Mouse (Mus musculus) heart, postnatal 14 days (tissue): ENCODE results near the gene Nr3c2. TPM values are rescaled to one million over a fixed set of nuclear protein-coding genes. Genes with fewer than 3 reads are reported as not detected.

Source experiments
- DNase-seq, 2 experiments: peaks; one replicate each; pipeline ENCODE4 v3.0.0; 2021 to 2022
- intact Hi-C: fragments of 180-260 bp; cut with DNase I; formaldehyde crosslinking; loops from one replicate; pipeline ENCODE4 v1.15.1; 2025
- total RNA-seq, 2 experiments: library from RNA; stranded (reverse); gene quantifications; 2 replicates each; pipeline ENCODE4 v1.2.3; 2021

Gene Nr3c2
- total RNA-seq, 2 experiments from 2014 or later = 12.5 to 15.3 TPM

GRCm38 (mm10) chr8:76965046-76965445 is 65.8 kb downstream of the Nr3c2 start:
- DNase-seq = no peak
- intact Hi-C loops = loop anchor here (5.0 kb wide), 1 partner anchor 42 kb away; no protein-coding TSS in a partner anchor

GRCm38 (mm10) chr8:76971187-76971586 is 71.9 kb downstream of the Nr3c2 start:
- intact Hi-C loops = no loop called here

GRCm38 (mm10) chr8:76971761-76972404 is 72.6 kb downstream of the Nr3c2 start:
- DNase-seq = peak; percentile 19 to 57
- intact Hi-C loops = no loop called here

More at GRCm38 (mm10) chr8:76971187-76971586, 71.9 kb downstream of the Nr3c2 start:
- no peak for DNase-seq

GRCm38 (mm10) chr8:76972947-76973552 is 73.8 kb downstream of the Nr3c2 start:
- intact Hi-C loops = no loop called here
- peak; percentile 28 to 47 for DNase-seq

GRCm38 (mm10) chr8:76977907-76978306 is 78.7 kb downstream of the Nr3c2 start:
- intact Hi-C loops = no loop called here
- no peak for DNase-seq

DNA sequence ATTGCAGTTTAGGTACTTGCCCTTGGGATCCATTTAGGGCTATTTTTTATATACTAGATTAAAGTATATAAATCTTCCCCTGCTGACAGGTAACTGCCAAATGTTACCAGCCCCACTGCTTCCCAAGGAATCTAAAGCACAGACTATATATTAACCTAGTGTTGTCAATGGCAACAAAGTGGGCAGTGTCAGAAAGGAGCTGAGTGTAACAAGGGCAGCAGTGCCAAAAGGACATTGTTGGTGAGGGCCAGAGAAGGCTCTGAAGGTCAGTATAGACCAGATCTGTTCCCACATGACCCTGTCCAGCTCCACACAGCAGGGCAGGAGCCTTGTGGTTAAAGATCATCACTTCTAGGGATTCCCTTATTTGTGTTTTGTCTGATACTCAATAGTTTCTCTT is 84.8 kb downstream of the Nr3c2 start:
- no peak for DNase-seq
- intact Hi-C loops = no loop called here

- no peak for DNase-seq
These were observed 85.6 kb downstream of the Nr3c2 start for GRCm38 (mm10) chr8:76984851-76985250.

DNA sequence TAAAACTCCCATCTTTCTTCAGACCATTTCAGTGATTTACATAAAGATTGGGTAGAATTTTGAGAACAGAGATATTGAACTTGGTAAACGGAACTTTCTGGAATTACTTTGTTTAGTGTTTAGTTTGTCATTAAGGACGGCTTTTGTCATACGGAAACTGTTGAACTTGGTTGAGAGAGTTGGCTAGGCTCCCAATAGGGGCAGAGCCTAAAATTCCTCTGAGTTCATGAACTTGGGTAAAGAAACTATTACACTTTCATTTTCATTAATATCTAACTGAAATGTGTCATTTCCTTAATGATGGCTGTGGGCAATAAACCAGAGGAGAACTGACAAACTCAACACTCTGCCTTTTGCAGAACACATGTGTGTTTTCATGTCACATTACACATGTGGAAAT is 88.6 kb downstream of the Nr3c2 start:
- DNase-seq = no peak
- intact Hi-C loops = no loop called here

More at GRCm38 (mm10) chr8:76984851-76985250, 85.6 kb downstream of the Nr3c2 start:
- intact Hi-C loops = no loop called here

DNA sequence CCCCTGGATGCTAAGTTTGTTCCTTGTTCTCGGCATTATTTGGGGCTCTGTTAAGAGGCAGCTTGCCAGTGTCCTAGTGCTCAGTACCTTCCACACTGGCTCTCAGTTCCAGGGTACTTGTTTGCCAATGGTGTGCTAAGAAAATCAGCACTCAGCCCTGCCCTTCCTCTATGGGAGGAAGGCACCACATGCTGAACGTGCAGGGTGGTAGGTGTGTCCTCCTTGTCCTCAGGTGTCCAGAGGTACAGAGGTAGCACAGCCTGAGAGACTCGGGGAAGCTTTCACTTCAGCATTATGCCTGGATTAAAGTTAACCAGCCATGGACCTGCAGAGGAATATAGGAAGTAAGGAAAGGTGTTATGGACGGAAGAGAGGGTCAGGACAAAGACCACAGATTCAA is 99.0 kb downstream of the Nr3c2 start:
- intact Hi-C loops = no loop called here
- no peak for DNase-seq

GRCm38 (mm10) chr8:77009425-77009824 is 110.2 kb downstream of the Nr3c2 start:
- intact Hi-C loops = loop anchor here (5.0 kb wide), 1 partner anchor 42 kb away; no protein-coding TSS in a partner anchor
- peak; percentile 25 to 37 for DNase-seq

DNA sequence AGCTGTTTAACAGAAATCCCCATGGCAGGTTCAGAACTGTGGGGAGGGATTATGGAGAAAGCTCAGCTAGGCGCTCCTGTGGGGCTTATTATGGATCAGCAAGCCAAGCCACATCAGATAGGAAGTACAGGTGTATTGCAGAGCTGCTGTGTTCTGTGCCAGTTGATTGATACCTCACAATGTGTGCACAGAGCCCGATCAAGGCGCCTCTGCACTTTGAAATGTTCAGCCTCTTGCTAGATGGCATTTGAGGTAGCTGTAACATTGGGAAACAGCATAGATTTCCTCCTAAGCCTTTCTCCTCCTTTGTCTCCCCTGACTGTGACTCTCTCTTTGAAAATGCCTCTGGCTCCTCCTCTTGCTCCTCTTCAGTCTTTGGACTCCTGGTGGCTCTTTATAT is 112.7 kb downstream of the Nr3c2 start:
- intact Hi-C loops = no loop called here
- no peak for DNase-seq

GRCm38 (mm10) chr8:77012641-77013040 is 113.4 kb downstream of the Nr3c2 start:
- DNase-seq = peak; percentile 12 to 49
- intact Hi-C loops = no loop called here

GRCm38 (mm10) chr8:77016713-77017112 is 117.5 kb downstream of the Nr3c2 start:
- no peak for DNase-seq
- intact Hi-C loops = no loop called here

- intact Hi-C loops = no loop called here
- no peak for DNase-seq
These were observed 124.8 kb downstream of the Nr3c2 start for GRCm38 (mm10) chr8:77023837-77024710.

DNA sequence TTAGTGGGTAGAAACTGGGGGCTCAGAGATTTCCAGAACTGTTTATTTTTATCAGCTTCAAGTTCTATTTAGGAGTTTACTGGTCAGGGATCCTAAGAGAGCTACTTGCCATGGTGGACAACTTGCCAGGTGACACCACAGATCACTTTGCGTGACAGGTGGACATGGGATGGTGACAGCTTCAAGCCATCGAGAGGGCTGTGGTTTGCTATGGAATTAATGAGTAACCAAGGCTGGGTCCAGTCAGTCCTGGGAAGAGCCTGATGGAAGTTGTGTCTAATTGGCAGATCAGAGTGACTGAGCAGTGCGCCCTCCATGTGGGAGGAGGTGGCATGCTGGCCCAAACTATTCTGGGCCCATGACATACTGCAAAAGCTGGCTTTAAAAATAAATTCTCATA is 132.0 kb downstream of the Nr3c2 start:
- intact Hi-C loops = no loop called here
- no peak for DNase-seq

DNA sequence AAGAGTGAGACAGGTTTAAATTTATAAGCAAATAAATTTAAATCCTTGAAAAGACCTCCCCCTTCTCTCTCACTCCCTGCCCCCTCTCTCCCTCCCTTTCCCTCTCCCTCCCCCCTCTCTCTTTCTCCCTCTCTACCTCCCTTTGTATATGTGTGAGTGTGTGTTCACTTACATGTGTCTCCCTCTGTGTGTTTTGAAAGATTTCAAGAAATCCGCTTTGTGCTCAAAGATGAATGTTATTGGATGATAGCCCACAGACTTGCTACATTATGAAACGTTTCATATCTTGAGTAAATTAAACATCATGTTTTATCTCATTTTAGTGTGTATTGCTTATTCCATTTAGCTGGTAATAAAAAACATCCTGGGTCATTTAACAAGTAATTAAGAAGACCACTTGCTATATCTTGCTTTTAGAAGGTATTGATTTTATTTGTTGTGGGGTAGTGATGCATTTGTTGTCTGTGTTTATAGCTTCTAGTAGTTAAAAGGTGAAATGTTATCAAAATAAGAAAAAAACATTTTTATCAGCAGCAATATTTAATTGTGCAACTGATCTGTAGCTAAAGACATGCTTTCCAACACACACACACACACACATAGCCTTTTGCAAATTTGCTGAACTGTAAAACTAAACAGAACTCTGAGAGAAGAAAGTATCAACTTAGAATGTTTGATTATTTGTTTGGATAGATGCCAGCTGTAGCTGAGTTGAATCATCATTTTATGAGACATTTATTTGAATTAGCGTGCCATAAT is 134.6 kb downstream of the Nr3c2 start:
- intact Hi-C loops = no loop called here
- no peak for DNase-seq

- no peak for DNase-seq
- intact Hi-C loops = no loop called here
These were observed 135.2 kb downstream of the Nr3c2 start for GRCm38 (mm10) chr8:77034465-77034829.

- intact Hi-C loops = no loop called here
- DNase-seq = no peak
These were observed 142.0 kb downstream of the Nr3c2 start for GRCm38 (mm10) chr8:77041214-77041613.

DNA sequence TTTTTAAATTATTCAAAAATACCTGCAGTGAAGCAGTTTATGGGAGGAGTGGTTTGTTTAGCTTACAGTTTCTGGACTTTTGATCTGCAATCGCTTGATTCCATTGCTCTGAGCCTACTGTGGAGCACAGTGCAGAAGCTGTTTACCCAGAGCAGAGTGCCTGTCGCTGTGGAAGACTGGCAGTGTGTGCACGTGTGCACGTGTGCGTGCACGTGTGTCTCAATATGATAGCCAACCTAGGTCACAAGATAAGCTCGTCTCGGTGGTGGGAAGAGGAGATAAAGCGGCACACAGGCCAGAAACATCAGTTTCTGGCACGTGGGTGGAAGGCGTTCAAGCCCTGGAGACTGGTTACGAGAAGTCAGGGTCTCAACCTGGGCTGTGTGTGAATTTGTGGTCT is 145.6 kb downstream of the Nr3c2 start:
- peak; percentile 30 to 32 for DNase-seq
- intact Hi-C loops = loop anchor here (5.0 kb wide), 1 partner anchor 143 kb away; no protein-coding TSS in a partner anchor

- no peak for DNase-seq
- intact Hi-C loops = loop anchor here (5.0 kb wide), 1 partner anchor 143 kb away; no protein-coding TSS in a partner anchor
These were observed 146.5 kb downstream of the Nr3c2 start for GRCm38 (mm10) chr8:77045711-77046110.
